23 mouse cellular contexts compared by ENCODE assay signal in genomic region chr12:88778036-88778435, GRCm38 (mm10). TPM values are rescaled to one million over a fixed set of nuclear protein-coding genes. Genes with fewer than 3 reads are reported as not detected.
"Had no signal": no experiment of that assay in that cellular context is flagged by ENCODE, and none has a peak within 500 bp of the region (broad histone marks: within the 10 kb centered on the region; RNA-seq: fewer than 3 reads in every experiment).

No protein-coding gene starts in this region.

- H3K27ac ChIP-seq: gastrocnemius, adult 2 months; heart, embryonic 10.5 days; hindbrain, embryonic 10.5 days; hindbrain, embryonic 12.5 days; hindbrain, embryonic 14.5 days; intestine, embryonic 15.5 days; limb, embryonic 10.5 days; limb, embryonic 12.5 days; liver, embryonic 13.5 days; liver, embryonic 15.5 days had no signal

- H3K4me3 ChIP-seq: gastrocnemius, adult 2 months; heart, embryonic 10.5 days; heart, embryonic 12.5 days; hindbrain, embryonic 10.5 days; hindbrain, embryonic 12.5 days; intestine, embryonic 15.5 days; limb, embryonic 10.5 days; limb, embryonic 12.5 days; liver, embryonic 13.5 days; liver, embryonic 15.5 days had no signal

- DNase-seq: gastrocnemius, adult 2 months; gastrocnemius, postnatal 10 days; gastrocnemius, postnatal 25 days; heart, adult 18-20 months; heart, postnatal 10 days; heart, postnatal 4 days; kidney, adult 18-20 months; kidney, adult 8-10 months; kidney, postnatal 10 days; kidney, postnatal 25 days; kidney, postnatal 4 days; liver; liver, embryonic 13.5 days had no signal

- H3K4me1 ChIP-seq: heart, embryonic 10.5 days; heart, embryonic 12.5 days; hindbrain, embryonic 10.5 days; hindbrain, embryonic 12.5 days; intestine, embryonic 15.5 days; limb, embryonic 10.5 days; limb, embryonic 12.5 days; liver, embryonic 13.5 days; liver, embryonic 15.5 days had no signal

RNA-seq across cellular contexts. Expression of gene Nrxn3, which starts 55.4 kb away (rescaled TPM):
- total RNA-seq: granulocyte monocyte progenitor cell, adult 5-6 weeks had no signal
